Mouse (Mus musculus) midbrain, embryonic 16.5 days (tissue): ENCODE data around the gene Nostrin. TPM values are rescaled to one million over a fixed set of nuclear protein-coding genes. Genes with fewer than 3 reads are reported as not detected.

ENCODE experiments used
- ATAC-seq: fragments of 200-750 bp; cut with Nextera tagmentation; 2 replicates; pipeline ENCODE4 v1.8.0; 2017; ENCODE audit warnings: moderate TSS enrichment
- H3K27ac ChIP-seq: fragments of 300-500 bp; sonication (generic); 2 replicates; pipeline ENCODE4 v1.5.1; 2014; ENCODE audit warnings: mild to moderate bottlenecking, low read length, mixed read lengths
- H3K27me3 ChIP-seq: fragments of 300-500 bp; sonication (generic); 2 replicates; pipeline ENCODE4 v1.6.1; 2014; ENCODE audit warnings: low read depth, low read length, mixed read lengths; ENCODE audit not compliant: control insufficient read depth, insufficient read depth
- H3K36me3 ChIP-seq: fragments of 300-500 bp; sonication (generic); 2 replicates; pipeline ENCODE4 v1.6.1; 2014; ENCODE audit warnings: mild to moderate bottlenecking, low read length, moderate library complexity, mixed read lengths; ENCODE audit not compliant: control insufficient read depth, insufficient read depth
- H3K4me1 ChIP-seq: fragments of 300-500 bp; sonication (generic); 2 replicates; pipeline ENCODE4 v1.6.1; 2014; ENCODE audit warnings: mild to moderate bottlenecking, low read length, mixed read lengths; ENCODE audit not compliant: control insufficient read depth, insufficient read depth
- H3K4me2 ChIP-seq: fragments of 300-500 bp; sonication (generic); 2 replicates; pipeline ENCODE4 v1.6.1; 2014; ENCODE audit warnings: mild to moderate bottlenecking, low read length, mixed read lengths
- H3K4me3 ChIP-seq: fragments of 300-500 bp; sonication (generic); 2 replicates; pipeline ENCODE4 v1.5.1; 2014; ENCODE audit warnings: low read depth, mild to moderate bottlenecking, low read length, moderate library complexity, mixed read lengths
- H3K9ac ChIP-seq: fragments of 300-500 bp; sonication (generic); 2 replicates; pipeline ENCODE4 v1.6.1; 2014; ENCODE audit warnings: low read depth, low read length, mixed read lengths
- H3K9me3 ChIP-seq: fragments of 300-500 bp; sonication (generic); replicated peaks from 2 replicates; pipeline ENCODE4 v1.6.1; 2014; ENCODE audit warnings: mild to moderate bottlenecking, low read length, mixed read lengths; ENCODE audit not compliant: control insufficient read depth, poor library complexity, severe bottlenecking
- WGBS: fragments of 180-500 bp; shearing (Covaris S2); extraction: QIAGEN DNeasy Blood & Tissue Kit; methylation state at CpG from one replicate; pipeline ENCODE4 v1.1.7; 2014; 5-methylcytosine and 5-hydroxymethylcytosine counted together
- polyA plus RNA-seq: library from polyadenylated mRNA; unstranded; fragments of >200 nt; fragmentation: Nextera tagmentation; extraction: Ambion mirVana; gene quantifications from 2 replicates; pipeline ENCODE4 v1.2.1, GENCODE M21; 2015

Nostrin gene
- polyA plus RNA-seq, 1 experiment from 2014 or later = 2.0 TPM

- Histone ChIP-seq H3K4me3 (no peak overlapping the region), H3K27ac (no peak overlapping the region), H3K27me3 (no peaks in the 10 kb centered on the region), H3K4me2 (no peak overlapping the region), H3K36me3 (no peaks in the 10 kb centered on the region), H3K9me3 (no peaks in the 10 kb centered on the region), H3K4me1 (peaks cover 5% of the 10 kb centered on the region), H3K9ac (no peak overlapping the region)
- 81% methylated on average over 4 of the region's 4 CpGs for WGBS
- ATAC-seq = no peak
Observed at GRCm38 (mm10) chr2:69121681-69122080, 13.9 kb upstream of the Nostrin start.

- H3K4me3 ChIP-seq = no peak overlapping the region
- peak; percentile 77 for ATAC-seq
- H3K9ac ChIP-seq = no peak overlapping the region
- WGBS = 37% methylated on average over 3 of the region's 3 CpGs
- no peaks in the 10 kb centered on the region for H3K27me3 ChIP-seq
- H3K4me2 ChIP-seq = no peak overlapping the region
- peaks cover 9% of the 10 kb centered on the region for H3K4me1 ChIP-seq
- no peaks in the 10 kb centered on the region for H3K36me3 ChIP-seq
- H3K9me3 ChIP-seq = no peaks in the 10 kb centered on the region
- H3K27ac ChIP-seq = peak overlapping the region; percentile 45
Observed at GRCm38 (mm10) chr2:69125425-69125824, 10.2 kb upstream of the Nostrin start.

GRCm38 (mm10) chr2:69128321-69128720, 7.3 kb upstream of the Nostrin start:
- H3K9me3 ChIP-seq = no peaks in the 10 kb centered on the region

GRCm38 (mm10) chr2:69128921-69129395, 6.6 kb upstream of the Nostrin start:
- 23% methylated on average over 10 of the region's 10 CpGs for WGBS
- Histone ChIP-seq H3K4me1 (peaks cover 9% of the 10 kb centered on the region), H3K9ac (no peak overlapping the region), H3K9me3 (no peaks in the 10 kb centered on the region), H3K4me3 (no peak overlapping the region), H3K27me3 (no peaks in the 10 kb centered on the region), H3K4me2 (peak overlapping the region; percentile 5; the same call in 1 of the 2 replicates), H3K27ac (no peak overlapping the region), H3K36me3 (no peaks in the 10 kb centered on the region)
- peak; percentile 70 for ATAC-seq

More at GRCm38 (mm10) chr2:69128321-69128720, 7.3 kb upstream of the Nostrin start:
- WGBS = 74% methylated on average over 7 of the region's 7 CpGs
- Histone ChIP-seq H3K4me2 (no peak overlapping the region), H3K36me3 (no peaks in the 10 kb centered on the region), H3K27ac (no peak overlapping the region), H3K27me3 (no peaks in the 10 kb centered on the region), H3K4me1 (peaks cover 9% of the 10 kb centered on the region), H3K9ac (no peak overlapping the region), H3K4me3 (no peak overlapping the region)
- ATAC-seq = no peak

- Histone ChIP-seq H3K27me3 (no peaks in the 10 kb centered on the region), H3K4me1 (peaks cover 9% of the 10 kb centered on the region), H3K4me2 (no peak overlapping the region), H3K9me3 (no peaks in the 10 kb centered on the region), H3K27ac (no peak overlapping the region), H3K9ac (no peak overlapping the region), H3K4me3 (no peak overlapping the region), H3K36me3 (no peaks in the 10 kb centered on the region)
- no peak for ATAC-seq
- WGBS = 59% methylated on average over 7 of the region's 7 CpGs
Observed at GRCm38 (mm10) chr2:69129425-69130210, 6.0 kb upstream of the Nostrin start.

- H3K27me3 ChIP-seq = no peaks in the 10 kb centered on the region
- H3K36me3 ChIP-seq = no peaks in the 10 kb centered on the region
- no peak overlapping the region for H3K27ac ChIP-seq
- no peak overlapping the region for H3K4me2 ChIP-seq
- 73% methylated on average over 3 of the region's 3 CpGs for WGBS
- no peaks in the 10 kb centered on the region for H3K9me3 ChIP-seq
- no peak overlapping the region for H3K9ac ChIP-seq
- no peak for ATAC-seq
- H3K4me1 ChIP-seq = peaks cover 4% of the 10 kb centered on the region; the same call in 1 of the 2 replicates
- H3K4me3 ChIP-seq = no peak overlapping the region
Observed at GRCm38 (mm10) chr2:69132046-69132445, 3.6 kb upstream of the Nostrin start.

GRCm38 (mm10) chr2:69132488-69133040, 3.0 kb upstream of the Nostrin start:
- H3K36me3 ChIP-seq = no peaks in the 10 kb centered on the region
- no peak overlapping the region for H3K27ac ChIP-seq
- H3K9ac ChIP-seq = no peak overlapping the region
- ATAC-seq = no peak
- H3K4me2 ChIP-seq = no peak overlapping the region
- H3K4me3 ChIP-seq = no peak overlapping the region
- H3K27me3 ChIP-seq = no peaks in the 10 kb centered on the region
- no peaks in the 10 kb centered on the region for H3K9me3 ChIP-seq
- 49% methylated on average over 5 of the region's 5 CpGs for WGBS
- H3K4me1 ChIP-seq = peaks cover 4% of the 10 kb centered on the region; the same call in 1 of the 2 replicates

- Histone ChIP-seq H3K4me3 (no peak overlapping the region), H3K27me3 (no peaks in the 10 kb centered on the region), H3K4me2 (no peak overlapping the region), H3K9me3 (no peaks in the 10 kb centered on the region), H3K9ac (no peak overlapping the region), H3K4me1 (no peaks in the 10 kb centered on the region), H3K36me3 (no peaks in the 10 kb centered on the region), H3K27ac (no peak overlapping the region)
- 86% methylated on average over 1 of the region's 1 CpGs for WGBS
- ATAC-seq = no peak
Observed at GRCm38 (mm10) chr2:69134186-69134585, 1.4 kb upstream of the Nostrin start.

- Histone ChIP-seq H3K9ac (no peak overlapping the region), H3K27me3 (no peaks in the 10 kb centered on the region), H3K4me1 (no peaks in the 10 kb centered on the region), H3K27ac (no peak overlapping the region), H3K36me3 (no peaks in the 10 kb centered on the region), H3K4me3 (no peak overlapping the region), H3K9me3 (no peaks in the 10 kb centered on the region), H3K4me2 (no peak overlapping the region)
- no peak for ATAC-seq
- WGBS = 76% methylated on average over 9 of the region's 9 CpGs
Observed at GRCm38 (mm10) chr2:69134937-69135336, 663 bp upstream of the Nostrin start.
